Mouse (Mus musculus): ENCODE measurements around the gene Smco2. TPM values are rescaled to one million over a fixed set of nuclear protein-coding genes. Genes with fewer than 3 reads are reported as not detected.

Gene Smco2
- polyA plus RNA-seq, 1 experiment: not detected

DNA sequence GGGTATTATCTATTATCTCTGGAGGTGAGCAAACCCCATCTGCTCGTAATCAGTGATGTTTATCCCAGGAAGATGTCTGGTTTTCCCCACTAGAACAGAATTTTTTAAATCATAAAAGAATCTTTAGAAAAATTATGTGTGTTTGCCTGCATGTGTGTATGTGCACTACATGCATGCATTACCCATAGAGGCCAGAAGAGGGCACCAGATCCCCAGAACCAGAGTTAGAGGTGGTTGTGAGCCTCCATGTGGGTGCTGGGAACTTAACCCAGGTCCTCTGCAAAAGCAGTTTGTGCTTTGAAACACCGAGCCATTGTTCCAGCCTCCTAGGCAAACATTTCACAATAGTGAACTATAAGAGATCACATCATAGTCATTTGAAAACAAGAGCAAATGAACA, 26.9 kb downstream of the Smco2 start:
- no peaks in the 10 kb centered on the region for H3K4me1 ChIP-seq (ENCODE audit: control insufficient read depth)
- H3K4me3 ChIP-seq (replicated peaks): no peak overlapping the region
- TF ChIP-seq TAL1 (IDR thresholded peaks at IDR 0.05; ENCODE audit: low read length) (no peak), GATA1 (IDR thresholded peaks at IDR 0.05; ENCODE audit: low read length) (no peak)

GRCm38 (mm10) chr6:146877425-146878045, 27.6 kb downstream of the Smco2 start:
- no peak for TF ChIP-seq GATA1 (IDR thresholded peaks at IDR 0.05; ENCODE audit: low read length)
- no peak for TF ChIP-seq TAL1 (IDR thresholded peaks at IDR 0.05; ENCODE audit: low read length)
- Histone ChIP-seq H3K27me3 (ENCODE audit: control insufficient read depth) (no peaks in the 10 kb centered on the region), H3K4me3 (replicated peaks) (no peak overlapping the region)

More for the DNA sequence above, 26.9 kb downstream of the Smco2 start:
- H3K27me3 ChIP-seq (ENCODE audit: control insufficient read depth): no peaks in the 10 kb centered on the region
- peaks cover 10% of the 10 kb centered on the region for H3K9me3 ChIP-seq (ENCODE audit: control insufficient read depth, low read length)
- no peaks in the 10 kb centered on the region for H3K36me3 ChIP-seq (ENCODE audit: control insufficient read depth)

GRCm38 (mm10) chr6:146878926-146879325, 29.0 kb downstream of the Smco2 start:
- no peak overlapping the region for H3K4me3 ChIP-seq (replicated peaks)

More at GRCm38 (mm10) chr6:146877425-146878045, 27.6 kb downstream of the Smco2 start:
- H3K4me1 ChIP-seq (ENCODE audit: control insufficient read depth): no peaks in the 10 kb centered on the region
- peaks cover 10% of the 10 kb centered on the region for H3K9me3 ChIP-seq (ENCODE audit: control insufficient read depth, low read length)
- H3K36me3 ChIP-seq (ENCODE audit: control insufficient read depth): no peaks in the 10 kb centered on the region

GRCm38 (mm10) chr6:146879856-146880255, 30.0 kb downstream of the Smco2 start:
- H3K4me1 ChIP-seq (ENCODE audit: control insufficient read depth): no peaks in the 10 kb centered on the region
- no peaks in the 10 kb centered on the region for H3K36me3 ChIP-seq (ENCODE audit: control insufficient read depth)
- H3K9me3 ChIP-seq (ENCODE audit: control insufficient read depth, low read length): peaks cover 10% of the 10 kb centered on the region
- no peak overlapping the region for H3K4me3 ChIP-seq (replicated peaks)
- H3K27me3 ChIP-seq (ENCODE audit: control insufficient read depth): no peaks in the 10 kb centered on the region
- TF ChIP-seq GATA1 (IDR thresholded peaks at IDR 0.05; ENCODE audit: low read length) (no peak), TAL1 (IDR thresholded peaks at IDR 0.05; ENCODE audit: low read length) (no peak)

More at GRCm38 (mm10) chr6:146878926-146879325, 29.0 kb downstream of the Smco2 start:
- H3K36me3 ChIP-seq (ENCODE audit: control insufficient read depth): no peaks in the 10 kb centered on the region
- no peaks in the 10 kb centered on the region for H3K4me1 ChIP-seq (ENCODE audit: control insufficient read depth)
- H3K27me3 ChIP-seq (ENCODE audit: control insufficient read depth): no peaks in the 10 kb centered on the region
- no peak for TF ChIP-seq TAL1 (IDR thresholded peaks at IDR 0.05; ENCODE audit: low read length)
- no peak for TF ChIP-seq GATA1 (IDR thresholded peaks at IDR 0.05; ENCODE audit: low read length)
- peaks cover 10% of the 10 kb centered on the region for H3K9me3 ChIP-seq (ENCODE audit: control insufficient read depth, low read length)

GRCm38 (mm10) chr6:146880296-146880695, 30.4 kb downstream of the Smco2 start:
- TF ChIP-seq TAL1 (IDR thresholded peaks at IDR 0.05; ENCODE audit: low read length) (no peak), GATA1 (IDR thresholded peaks at IDR 0.05; ENCODE audit: low read length) (no peak)
- Histone ChIP-seq H3K4me3 (replicated peaks) (no peak overlapping the region), H3K36me3 (ENCODE audit: control insufficient read depth) (no peaks in the 10 kb centered on the region)

DNA sequence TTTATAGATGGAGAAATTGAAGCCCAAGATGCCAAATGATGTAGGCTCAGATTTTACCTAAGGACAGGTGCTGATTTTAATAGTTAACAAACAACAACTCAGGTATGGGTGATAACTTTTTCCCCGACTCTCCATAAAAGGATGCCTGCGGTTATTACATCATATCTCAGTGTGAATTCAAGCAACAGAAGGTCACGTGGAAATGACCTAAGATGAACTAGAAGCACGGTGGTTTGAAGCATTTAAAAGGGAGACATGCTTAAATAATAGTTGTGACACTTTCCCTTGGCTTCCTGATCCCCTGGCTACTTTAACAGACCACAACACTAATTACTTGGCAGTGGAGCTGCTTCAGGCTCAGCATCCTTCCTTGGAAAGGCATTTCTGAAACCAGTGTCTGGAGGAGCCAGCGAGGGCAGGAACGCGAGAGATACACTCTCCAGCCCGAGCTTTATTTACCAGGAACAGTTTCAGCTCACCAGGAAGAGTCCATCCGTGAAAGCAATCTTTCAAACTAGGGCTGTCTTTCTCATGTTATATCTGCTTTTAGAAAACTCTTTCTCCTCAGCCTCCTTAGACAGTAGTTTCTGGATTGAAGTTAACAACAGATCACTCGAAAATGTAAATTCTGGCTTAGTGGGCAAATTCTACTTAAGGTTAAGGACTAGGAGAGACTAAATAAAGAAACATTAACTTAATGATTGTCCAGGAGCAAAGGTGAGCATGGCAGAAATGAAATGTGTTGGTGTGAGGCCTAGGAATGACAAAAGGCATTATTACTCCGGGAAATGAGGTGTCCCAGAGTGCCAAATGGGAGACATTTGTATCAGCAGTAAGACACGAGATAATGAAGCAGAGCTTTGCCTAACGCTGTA, 32.2 kb downstream of the Smco2 start:
- TF ChIP-seq GATA1 (IDR thresholded peaks at IDR 0.05; ENCODE audit: low read length) (no peak), TAL1 (IDR thresholded peaks at IDR 0.05; ENCODE audit: low read length) (no peak)
- H3K4me1 ChIP-seq (ENCODE audit: control insufficient read depth): no peaks in the 10 kb centered on the region
- H3K27me3 ChIP-seq (ENCODE audit: control insufficient read depth): no peaks in the 10 kb centered on the region
- H3K36me3 ChIP-seq (ENCODE audit: control insufficient read depth): no peaks in the 10 kb centered on the region
- H3K9me3 ChIP-seq (ENCODE audit: control insufficient read depth, low read length): peaks cover 4% of the 10 kb centered on the region
- no peak overlapping the region for H3K4me3 ChIP-seq (replicated peaks)

More at GRCm38 (mm10) chr6:146880296-146880695, 30.4 kb downstream of the Smco2 start:
- Histone ChIP-seq H3K4me1 (ENCODE audit: control insufficient read depth) (no peaks in the 10 kb centered on the region), H3K9me3 (ENCODE audit: control insufficient read depth, low read length) (peaks cover 10% of the 10 kb centered on the region), H3K27me3 (ENCODE audit: control insufficient read depth) (no peaks in the 10 kb centered on the region)

- TF ChIP-seq GATA1 (IDR thresholded peaks at IDR 0.05; ENCODE audit: low read length) (no peak), TAL1 (IDR thresholded peaks at IDR 0.05; ENCODE audit: low read length) (no peak)
- Histone ChIP-seq H3K9me3 (ENCODE audit: control insufficient read depth, low read length) (no peaks in the 10 kb centered on the region), H3K4me3 (replicated peaks) (no peak overlapping the region), H3K27me3 (ENCODE audit: control insufficient read depth) (no peaks in the 10 kb centered on the region), H3K4me1 (ENCODE audit: control insufficient read depth) (peaks cover 4% of the 10 kb centered on the region), H3K36me3 (ENCODE audit: control insufficient read depth) (no peaks in the 10 kb centered on the region)
Measured at GRCm38 (mm10) chr6:146883426-146883825, 33.5 kb downstream of the Smco2 start.

DNA sequence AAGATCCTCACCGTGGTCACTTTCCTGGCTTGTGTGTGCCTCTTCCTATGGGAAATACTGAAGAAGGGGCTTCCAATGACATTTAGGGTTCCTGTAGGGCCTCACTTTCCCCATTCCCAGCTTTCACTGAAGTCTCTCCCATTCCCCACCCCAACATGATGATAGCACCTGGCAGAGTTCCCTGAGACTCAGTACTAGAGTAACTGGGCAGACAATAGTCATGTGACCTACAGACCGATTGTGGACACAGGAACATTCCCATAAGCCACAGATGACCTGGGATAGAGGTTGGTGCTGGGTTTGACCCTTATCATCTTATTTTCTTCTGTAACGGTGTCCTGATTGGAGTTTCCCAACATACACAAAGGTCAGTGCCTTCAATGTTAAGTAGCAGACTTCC, 34.3 kb downstream of the Smco2 start:
- Histone ChIP-seq H3K4me1 (ENCODE audit: control insufficient read depth) (peaks cover 11% of the 10 kb centered on the region), H3K36me3 (ENCODE audit: control insufficient read depth) (no peaks in the 10 kb centered on the region), H3K9me3 (ENCODE audit: control insufficient read depth, low read length) (no peaks in the 10 kb centered on the region), H3K4me3 (replicated peaks) (no peak overlapping the region), H3K27me3 (ENCODE audit: control insufficient read depth) (peaks cover 6% of the 10 kb centered on the region)
- TF ChIP-seq GATA1 (IDR thresholded peaks at IDR 0.05; ENCODE audit: low read length) (no peak), TAL1 (IDR thresholded peaks at IDR 0.05; ENCODE audit: low read length) (no peak)

DNA sequence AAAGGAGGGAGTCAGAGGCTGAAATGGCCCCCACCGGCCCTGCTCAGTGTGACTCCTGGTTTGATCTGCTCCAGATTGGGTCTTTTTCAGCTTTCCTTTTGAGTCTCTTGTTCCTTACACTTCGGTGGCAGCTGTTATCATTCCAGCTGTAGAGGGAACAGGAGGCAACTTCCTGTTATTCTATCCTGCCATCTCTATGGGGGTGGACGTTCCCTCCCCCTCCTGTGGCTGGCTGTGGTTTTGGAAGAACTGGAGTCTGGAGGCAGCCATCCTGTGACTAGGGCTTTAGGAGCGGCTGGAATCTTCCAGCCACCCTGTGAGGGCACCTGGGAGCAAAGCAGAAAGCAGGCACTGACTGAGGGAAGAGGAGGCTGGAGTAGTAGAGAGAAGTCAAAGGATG, 34.9 kb downstream of the Smco2 start:
- H3K4me3 ChIP-seq (replicated peaks): no peak overlapping the region
- H3K4me1 ChIP-seq (ENCODE audit: control insufficient read depth): peaks cover 12% of the 10 kb centered on the region
- H3K36me3 ChIP-seq (ENCODE audit: control insufficient read depth): no peaks in the 10 kb centered on the region
- peaks cover 9% of the 10 kb centered on the region for H3K27me3 ChIP-seq (ENCODE audit: control insufficient read depth)
- no peaks in the 10 kb centered on the region for H3K9me3 ChIP-seq (ENCODE audit: control insufficient read depth, low read length)
- TF ChIP-seq GATA1 (IDR thresholded peaks at IDR 0.05; ENCODE audit: low read length): no peak
- no peak for TF ChIP-seq TAL1 (IDR thresholded peaks at IDR 0.05; ENCODE audit: low read length)
